Mouse (Mus musculus) embryo, embryonic 10.5 days (tissue): Measurements from ENCODE around the gene Abca3.
"Not testable (repeated sequence)": the region's sequence is repeated elsewhere in the genome, so short reads cannot be mapped to it uniquely, and the experiment has no call there.

Experiments
- DNase-seq: peaks from one replicate; pipeline ENCODE4 v3.0.0-alpha.2; 2015; ENCODE audit warnings: low spot score

Abca3 gene

GRCm38 (mm10) chr17:24383789-24384188 is 32.0 kb downstream of the Abca3 start:
- no peak for DNase-seq

- DNase-seq: no peak
Measured at GRCm38 (mm10) chr17:24388711-24389110, 37.0 kb downstream of the Abca3 start.

GRCm38 (mm10) chr17:24389865-24390264 is 38.1 kb downstream of the Abca3 start:
- DNase-seq: peak; percentile 73

GRCm38 (mm10) chr17:24391149-24391548 is 39.4 kb downstream of the Abca3 start:
- DNase-seq: peak; percentile 35

- DNase-seq: no peak
Measured at GRCm38 (mm10) chr17:24393527-24393926, 41.8 kb downstream of the Abca3 start.

GRCm38 (mm10) chr17:24394456-24394855 is 42.7 kb downstream of the Abca3 start:
- DNase-seq: no peak

- no peak for DNase-seq
Measured at GRCm38 (mm10) chr17:24402371-24402770, 50.6 kb downstream of the Abca3 start.

- DNase-seq: no peak
Measured at GRCm38 (mm10) chr17:24407116-24407803, 55.5 kb downstream of the Abca3 start.

- no peak for DNase-seq
Measured at GRCm38 (mm10) chr17:24413557-24414211, 61.9 kb downstream of the Abca3 start.

GRCm38 (mm10) chr17:24414230-24414976 is 62.7 kb downstream of the Abca3 start, which contains the start of gene Rnps1:
Gene Rnps1, plus strand, starts transcription at chr17:24414565.
- peak; percentile 99 for DNase-seq

- no peak for DNase-seq
Measured at GRCm38 (mm10) chr17:24415011-24415410, 63.3 kb downstream of the Abca3 start.

- no peak for DNase-seq
Measured at GRCm38 (mm10) chr17:24416051-24416652, 64.4 kb downstream of the Abca3 start.

- no peak for DNase-seq
Measured at GRCm38 (mm10) chr17:24423114-24423513, 71.4 kb downstream of the Abca3 start.

GRCm38 (mm10) chr17:24424489-24424888 is 72.7 kb downstream of the Abca3 start:
- no peak for DNase-seq

- DNase-seq: not testable (repeated sequence)
Measured at GRCm38 (mm10) chr17:24425326-24425725, 73.6 kb downstream of the Abca3 start.

GRCm38 (mm10) chr17:24425905-24426304 is 74.2 kb downstream of the Abca3 start:
- DNase-seq: no peak

GRCm38 (mm10) chr17:24426471-24427169 is 74.9 kb downstream of the Abca3 start, which contains the start of gene Eci1:
Gene Eci1, plus strand, starts transcription at chr17:24426641.
- DNase-seq: peak; percentile 96

- DNase-seq: no peak
Measured at GRCm38 (mm10) chr17:24427170-24427557, 75.4 kb downstream of the Abca3 start.

- no peak for DNase-seq
Measured at GRCm38 (mm10) chr17:24429201-24429983, 77.6 kb downstream of the Abca3 start.

- DNase-seq: peak; percentile 76
Measured at GRCm38 (mm10) chr17:24437016-24437415, 85.3 kb downstream of the Abca3 start.

GRCm38 (mm10) chr17:24440377-24440776 is 88.6 kb downstream of the Abca3 start:
- DNase-seq: no peak
